Mouse (Mus musculus) spleen, adult 2 months (tissue): Measurements from ENCODE around the gene Ptgr1.

ENCODE experiments used
- CTCF ChIP-seq: fragments of 200-500 bp; IDR thresholded peaks from 2 replicates; pipeline ENCODE4 v1.5.1; 2011; ENCODE audit warnings: mild to moderate bottlenecking, inconsistent platforms; ENCODE audit not compliant: insufficient read depth, insufficient read length, insufficient replicate concordance; ENCODE audit errors: extremely low read depth
- POLR2A ChIP-seq: fragments of 200-500 bp; IDR thresholded peaks from 2 replicates; pipeline ENCODE4 v1.6.1; 2011; ENCODE audit warnings: low read depth, low read length, inconsistent platforms

DNA sequence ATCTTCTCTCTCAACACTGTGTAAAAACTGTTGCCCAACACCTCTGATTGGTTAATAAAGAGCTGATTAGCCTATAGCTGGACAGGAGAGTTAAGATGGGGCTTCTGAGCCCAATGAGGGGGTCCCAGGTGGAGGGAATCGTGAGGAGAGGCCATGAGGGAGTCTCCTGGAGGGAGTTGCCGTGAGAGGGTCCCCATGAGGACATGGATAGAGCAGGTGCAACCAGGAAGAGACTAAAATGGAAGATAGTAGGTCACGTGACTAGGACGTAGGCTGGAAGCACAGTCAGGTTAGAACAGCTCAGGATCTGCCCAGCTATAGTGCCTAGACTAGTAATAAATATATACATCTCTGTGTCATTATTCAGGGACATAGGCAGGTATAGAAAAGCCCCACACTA lies 52.6 kb downstream of the Ptgr1 start:
- TF ChIP-seq CTCF = no peak
- TF ChIP-seq POLR2A = no peak
